Mouse (Mus musculus): Measurements from ENCODE around the gene Bmp7.
A peak's percentile ranks its signal among the peaks of the same experiment; 100 is the strongest.

DNA sequence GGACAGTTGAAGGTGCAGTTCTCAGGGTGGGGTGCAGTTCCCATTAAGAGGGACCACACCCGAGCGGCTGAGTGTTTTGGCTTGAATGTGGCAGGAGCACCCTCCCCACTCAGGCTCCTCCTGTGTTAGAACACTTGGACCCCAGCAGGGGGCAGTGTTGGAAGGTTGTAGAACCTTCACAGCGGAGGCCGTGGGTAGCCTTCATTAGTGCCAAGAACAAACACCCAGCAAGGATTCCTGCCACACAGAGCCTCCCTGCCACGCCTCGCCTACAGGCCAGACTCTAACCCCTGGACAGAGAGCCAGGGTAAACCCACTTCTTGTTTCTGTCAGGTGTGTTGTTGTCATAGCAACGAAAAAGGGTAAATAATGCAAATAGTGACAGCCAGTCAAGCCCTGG lies 112.6 kb downstream of the Bmp7 start:
- TF ChIP-seq CTCF (IDR thresholded peaks at IDR 0.05; ENCODE audit: extremely low read depth, insufficient read length, insufficient replicate concordance, low read depth, low read length) (peak; percentile 53; the same call in 1 of the 2 replicates), POLR2A (IDR thresholded peaks at IDR 0.05; ENCODE audit: low read depth, low read length) (no peak)

All from small intestine, adult 2 months (tissue).